Mouse (Mus musculus) urinary bladder, postnatal 10 days (tissue): ENCODE data around the gene Vmn1r189.
A peak's percentile ranks its signal among the peaks of the same experiment; 100 is the strongest.
"Not testable (repeated sequence)": the region's sequence is repeated elsewhere in the genome, so short reads cannot be mapped to it uniquely, and the experiment has no call there.

Source experiments
- DNase-seq: peaks from one replicate; pipeline ENCODE4 v3.0.0; 2022; ENCODE audit warnings: low spot score

The Vmn1r189 gene

DNA sequence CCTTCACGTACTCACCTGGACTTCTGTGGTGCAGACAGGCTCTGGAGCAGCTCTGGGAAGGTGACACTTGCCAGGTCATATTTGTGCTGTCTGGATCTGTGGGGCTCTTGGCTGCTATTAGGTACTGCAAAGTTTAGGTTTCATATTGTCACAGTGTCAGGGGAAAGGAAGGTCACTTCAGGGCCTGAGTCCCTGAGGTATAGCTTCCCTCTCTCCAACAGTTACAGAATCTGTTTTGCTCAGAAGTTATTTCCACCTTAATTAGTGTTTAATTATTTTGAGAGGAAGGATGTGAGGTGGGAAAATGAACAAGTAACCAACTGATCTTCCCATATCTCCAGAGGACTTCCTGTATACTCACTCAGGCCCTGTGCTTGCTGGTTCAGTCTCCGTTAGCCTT is at the start of gene Vmn1r189:
Vmn1r189 (minus strand) TSS at position 101 of the 400 bp plus-strand sequence.
- DNase-seq = not testable (repeated sequence)

- DNase-seq = not testable (repeated sequence)
These were observed 31.1 kb upstream of the Vmn1r189 start for GRCm38 (mm10) chr13:22136495-22137293.

- not testable (repeated sequence) for DNase-seq
These were observed 21.5 kb downstream of the Vmn1r189 start, which contains the start of gene Vmn1r188 for GRCm38 (mm10) chr13:22084140-22084539. Vmn1r188 (plus strand) TSS chr13:22084440.

DNA sequence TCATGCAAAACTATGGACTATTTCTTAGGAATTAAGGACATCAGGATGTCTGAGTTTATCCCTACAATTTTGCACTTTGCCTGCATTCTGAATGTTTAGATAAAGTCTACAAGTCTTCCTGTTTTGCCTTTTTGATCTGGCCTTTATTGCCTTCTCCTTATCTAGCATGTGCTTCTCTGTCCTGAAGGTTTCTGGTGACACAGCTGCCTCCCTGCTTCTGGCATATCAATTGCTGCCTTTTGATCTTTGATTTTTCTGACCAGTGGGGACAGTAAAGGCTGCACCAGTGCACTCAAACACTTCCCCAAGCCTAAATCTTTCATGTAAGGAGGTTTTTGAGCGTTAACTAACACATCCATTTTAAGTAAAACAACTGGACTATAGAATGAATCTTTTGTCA is 42.2 kb downstream of the Vmn1r189 start:
- no peak for DNase-seq

DNA sequence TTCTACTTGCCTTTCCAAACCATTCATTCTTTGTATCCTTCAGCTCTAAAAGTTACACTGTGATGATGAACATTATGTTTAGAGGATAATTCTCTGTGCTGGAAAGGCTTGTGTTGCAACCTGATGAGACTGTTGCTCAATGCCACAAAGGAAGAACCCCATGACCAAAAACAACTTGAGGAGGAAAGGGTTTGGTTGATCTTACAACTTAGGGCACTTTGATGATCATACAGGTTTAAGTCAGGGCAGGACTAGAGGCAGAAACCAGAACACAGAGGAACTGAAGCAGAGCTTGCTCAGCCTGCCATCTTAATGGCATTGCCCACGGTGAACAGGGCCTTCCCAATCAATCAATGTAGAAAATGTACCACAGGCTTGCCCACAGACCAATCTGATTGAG is 44.2 kb downstream of the Vmn1r189 start:
- no peak for DNase-seq

GRCm38 (mm10) chr13:22053754-22054153 is 51.9 kb downstream of the Vmn1r189 start:
- DNase-seq = no peak

DNA sequence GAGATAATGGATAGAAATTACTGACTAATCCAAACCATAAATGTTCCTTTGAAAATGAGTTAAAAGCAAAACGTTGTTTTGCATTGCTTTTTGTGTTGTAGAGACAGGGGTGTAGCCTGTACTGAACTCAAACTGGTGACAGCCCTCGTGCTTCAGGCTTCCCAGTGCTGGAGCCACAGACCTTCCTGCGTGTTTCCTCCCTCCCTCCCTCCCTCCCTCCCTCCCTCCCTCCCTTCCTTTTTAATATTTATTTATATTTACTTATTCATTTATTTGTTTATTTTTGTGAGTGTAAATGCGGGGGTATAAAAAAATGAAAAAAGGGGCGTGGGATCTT is 54.1 kb downstream of the Vmn1r189 start:
- no peak for DNase-seq

- peak; percentile 60 for DNase-seq
These were observed 54.8 kb downstream of the Vmn1r189 start for GRCm38 (mm10) chr13:22050591-22051522.
